Mouse (Mus musculus): ENCODE measurements around the gene Inpp5a.

Gene Inpp5a

GRCm38 (mm10) chr7:139590302-139590701 lies 201.4 kb downstream of the Inpp5a start:
- 0 out of 2 replicates have a peak, but pooled peaks have one; percentile 49 for ATAC-seq (ENCODE audit: insufficient number of reproducible peaks, low FRiP score, low TSS enrichment)

DNA sequence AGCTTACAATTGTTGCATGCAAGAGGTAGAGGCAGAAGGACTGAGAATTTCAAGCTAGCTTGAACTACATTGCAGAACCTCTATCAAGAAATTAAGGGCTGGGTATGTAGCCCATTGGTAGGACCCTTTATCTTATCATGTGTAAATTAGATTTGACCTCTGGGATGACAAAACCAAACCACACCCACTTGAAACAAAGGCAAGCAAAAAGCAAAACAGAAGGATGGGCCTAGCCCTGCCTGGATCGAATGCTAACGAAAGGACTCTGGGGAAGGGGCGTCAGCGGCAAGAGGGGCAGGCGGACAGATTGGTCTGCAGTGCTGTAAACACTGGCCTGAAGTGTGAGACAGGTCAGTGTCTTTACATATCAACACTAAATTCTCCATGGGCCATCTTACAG lies 202.4 kb downstream of the Inpp5a start:
- ATAC-seq (ENCODE audit: insufficient number of reproducible peaks, low FRiP score, low TSS enrichment), result no peak

GRCm38 (mm10) chr7:139595311-139595710 lies 206.4 kb downstream of the Inpp5a start:
- no peak for ATAC-seq (ENCODE audit: insufficient number of reproducible peaks, low FRiP score, low TSS enrichment)

DNA sequence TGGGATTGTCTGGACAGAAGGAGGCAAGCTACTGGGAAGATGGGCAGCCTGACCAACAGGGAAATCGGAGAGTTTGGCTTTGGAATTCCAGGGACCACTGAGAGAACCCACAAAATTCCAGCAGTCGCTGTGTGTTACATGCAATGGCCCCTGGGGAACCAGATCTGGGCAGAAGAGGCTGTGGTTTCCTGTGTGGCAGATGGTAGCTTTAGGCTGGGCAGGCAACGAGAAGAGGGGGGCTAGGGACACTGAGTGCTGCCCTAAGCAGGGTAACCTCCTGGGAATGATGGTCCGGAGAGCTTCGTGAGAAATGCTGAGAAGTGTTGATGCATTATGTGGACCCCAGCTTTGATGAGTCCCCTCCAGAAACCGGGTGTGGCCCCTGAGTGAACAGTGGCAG lies 207.0 kb downstream of the Inpp5a start:
- ATAC-seq (ENCODE audit: insufficient number of reproducible peaks, low FRiP score, low TSS enrichment), result no peak

GRCm38 (mm10) chr7:139610328-139610727 lies 221.4 kb downstream of the Inpp5a start:
- ATAC-seq (ENCODE audit: insufficient number of reproducible peaks, low FRiP score, low TSS enrichment), result no peak

GRCm38 (mm10) chr7:139615767-139616766 lies 227.2 kb downstream of the Inpp5a start:
- ATAC-seq (ENCODE audit: insufficient number of reproducible peaks, low FRiP score, low TSS enrichment), result peak; percentile 76

DNA sequence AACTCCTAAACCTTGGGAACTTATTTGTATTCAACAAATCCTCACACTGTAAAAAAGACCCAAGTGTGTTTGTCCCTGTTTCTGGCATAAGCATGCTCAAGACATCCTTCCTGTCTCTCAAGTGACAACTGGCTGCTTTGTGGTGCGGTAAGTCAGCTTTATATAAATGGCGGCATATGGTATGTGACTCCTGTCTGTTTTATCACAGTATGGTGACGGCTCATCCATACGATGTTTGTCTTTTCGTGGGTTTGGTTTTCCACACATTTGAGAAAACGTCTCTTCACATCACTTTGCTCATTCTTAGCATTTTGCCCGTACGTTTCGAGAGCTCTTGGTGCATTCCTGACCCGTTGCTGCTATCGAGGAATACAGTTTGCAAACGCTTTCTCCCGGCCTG lies 233.7 kb downstream of the Inpp5a start:
- ATAC-seq (ENCODE audit: insufficient number of reproducible peaks, low FRiP score, low TSS enrichment), result no peak

DNA sequence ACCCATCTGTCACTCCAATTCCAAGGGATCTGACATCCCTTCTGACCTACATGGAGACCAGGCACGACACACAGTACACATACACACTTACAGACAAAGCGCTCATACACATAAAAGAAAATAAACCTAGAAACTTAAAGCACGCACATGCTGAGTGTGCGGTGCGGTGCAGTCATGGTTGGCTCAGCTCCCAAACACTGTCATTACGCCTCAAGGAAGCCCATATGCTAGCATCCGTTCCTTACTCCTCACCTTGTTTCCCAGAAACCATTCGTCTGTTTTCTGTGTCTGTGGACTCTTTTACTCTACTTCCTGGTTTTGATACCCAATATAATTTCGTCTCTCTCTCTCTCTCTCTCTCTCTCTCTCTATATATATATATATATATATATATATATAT lies 236.2 kb downstream of the Inpp5a start:
- no peak for ATAC-seq (ENCODE audit: insufficient number of reproducible peaks, low FRiP score, low TSS enrichment)
